Mouse (Mus musculus): Measurements from ENCODE around the gene Olfr641.

Olfr641 gene

DNA sequence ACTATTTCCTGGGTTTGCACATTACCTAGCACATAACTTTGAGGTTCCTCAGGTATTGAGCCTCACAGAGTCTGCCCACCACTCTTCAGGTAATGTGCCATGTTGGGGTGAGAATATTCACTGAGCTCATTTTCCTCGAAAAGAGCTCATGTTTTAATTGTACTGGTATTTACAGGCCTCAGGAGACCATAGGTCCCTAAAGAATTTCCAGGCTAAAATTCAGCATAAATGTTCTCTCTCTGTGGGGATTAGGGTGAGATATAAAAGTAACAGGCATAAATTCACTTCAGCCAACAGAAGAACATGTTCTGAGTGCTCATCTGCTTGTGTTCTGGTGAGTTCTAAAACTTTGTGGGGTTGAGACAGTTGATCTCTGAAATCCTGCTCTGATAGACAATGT lies at the start of gene Olfr641:
Gene Olfr641 (plus strand): TSS at position 301 of the 400 bp plus-strand sequence.
- no peak for DNase-seq

DNA sequence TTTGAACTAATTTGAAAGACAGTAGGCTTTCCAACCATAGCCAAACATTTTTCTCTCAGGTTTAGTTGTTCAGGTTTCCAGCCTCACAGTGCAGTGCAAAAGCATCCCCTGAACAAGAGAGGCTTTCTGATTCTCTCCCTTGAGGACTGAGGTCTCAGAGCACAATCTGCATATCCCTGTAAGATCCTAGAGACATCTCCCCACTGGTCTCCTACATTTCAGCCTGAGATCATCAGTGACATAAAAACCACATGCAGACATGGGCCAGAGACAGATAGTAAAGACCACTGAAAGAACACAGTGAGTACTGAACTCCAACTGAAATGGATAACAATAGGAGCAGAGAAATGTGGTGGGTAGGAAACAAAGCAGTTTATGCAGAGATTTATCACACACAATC lies 36.8 kb upstream of the Olfr641 start, which contains the start of gene Olfr638:
Gene Olfr638 (plus strand): TSS at position 301 of the 400 bp plus-strand sequence.
- DNase-seq = no peak

DNA sequence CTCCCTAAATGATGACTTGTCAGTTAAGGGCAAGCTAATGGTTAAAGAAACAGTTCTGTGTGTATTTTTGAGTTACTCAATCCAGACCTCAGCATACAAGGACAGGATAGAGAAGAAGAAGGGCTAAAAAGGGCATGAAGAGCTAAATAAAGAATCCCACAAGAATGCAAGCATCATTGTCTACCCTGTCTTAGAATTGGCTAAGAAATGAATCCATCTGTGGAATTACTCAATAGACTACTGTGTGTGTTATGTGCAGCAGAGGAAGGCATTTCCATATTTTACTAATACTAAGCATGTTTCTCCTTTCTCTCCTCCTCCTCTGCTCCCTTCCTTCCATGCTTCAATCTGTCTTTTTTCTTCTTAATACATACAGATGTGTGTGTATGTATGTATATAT lies 36.1 kb upstream of the Olfr641 start:
- DNase-seq = no peak

DNA sequence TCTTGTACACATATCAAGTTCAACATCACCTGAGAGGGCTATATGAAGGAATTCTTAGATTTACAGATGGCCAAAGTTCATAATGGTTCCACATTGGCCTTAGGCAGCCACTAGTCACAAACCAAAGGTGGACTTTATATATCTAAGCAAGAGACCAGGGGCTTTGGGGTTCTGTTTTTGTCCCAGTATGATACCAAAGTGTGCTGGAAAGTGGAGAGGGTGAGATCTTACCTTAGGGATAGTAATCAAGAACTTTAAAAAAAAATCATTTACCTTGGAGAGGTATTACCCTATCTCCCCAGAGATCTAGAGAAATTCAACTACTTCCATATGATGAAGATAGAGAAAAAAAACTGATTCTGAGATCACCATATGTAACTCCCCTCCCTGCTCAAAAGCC lies 18.0 kb upstream of the Olfr641 start, which contains the start of gene Olfr639:
Gene Olfr639 (minus strand): TSS at position 101 of the 400 bp plus-strand sequence.
- DNase-seq = no peak

DNA sequence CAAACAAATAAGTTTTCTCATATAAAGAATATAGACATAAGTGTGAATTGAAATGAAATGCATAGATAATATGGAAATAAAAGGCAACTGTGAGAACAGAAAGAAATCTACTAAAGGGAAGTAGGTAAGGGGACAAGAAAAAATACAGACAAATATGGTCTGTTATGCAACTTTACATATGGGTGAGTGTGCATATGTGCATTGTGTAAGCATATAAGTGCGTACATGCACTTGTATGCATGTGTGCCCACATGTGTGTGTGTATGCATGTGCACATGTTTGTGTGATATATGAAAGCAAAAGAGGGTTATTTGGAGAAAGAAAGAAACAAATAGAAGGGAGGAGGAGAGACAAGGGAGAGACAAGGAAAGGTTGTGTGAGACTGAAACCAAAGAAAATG lies 16.3 kb upstream of the Olfr641 start:
- no peak for DNase-seq

DNA sequence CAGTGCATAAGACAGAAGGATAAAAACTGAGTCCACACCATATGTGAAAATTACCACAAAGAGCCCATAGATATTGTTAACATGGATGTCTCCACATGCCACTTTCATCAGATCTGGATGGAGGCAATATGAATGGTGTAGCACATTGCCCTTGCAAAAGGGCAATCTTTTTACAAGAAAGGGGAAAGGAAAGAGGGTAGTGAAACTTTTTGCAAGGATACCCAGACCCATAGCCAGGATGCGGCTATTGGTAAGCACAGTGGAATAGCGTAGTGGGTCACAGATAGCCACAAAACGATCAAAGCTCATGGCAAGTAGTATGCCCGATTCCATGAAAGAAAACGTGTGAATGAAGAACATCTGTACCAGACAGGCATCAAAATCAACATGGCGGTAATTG lies 13.6 kb upstream of the Olfr641 start:
- DNase-seq = no peak

DNA sequence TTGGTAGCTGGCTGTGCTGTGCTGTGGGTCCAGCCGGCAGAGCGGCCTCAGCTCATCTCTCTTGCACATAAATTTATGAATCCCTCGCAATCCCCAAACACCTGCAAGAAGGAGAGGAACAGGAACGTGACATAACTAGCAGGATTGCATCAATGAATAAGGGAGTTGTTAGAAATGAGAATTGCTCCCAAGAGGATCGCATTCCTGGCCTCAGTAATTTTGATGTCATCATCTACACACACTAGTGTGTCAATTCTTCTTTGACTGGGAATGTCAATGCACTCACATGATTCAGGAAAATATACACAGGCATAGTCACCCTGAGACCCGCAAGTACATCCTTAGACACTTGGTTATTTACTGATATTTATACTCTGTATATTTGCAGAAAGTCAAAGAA lies 9.8 kb upstream of the Olfr641 start, which contains the start of gene Olfr640:
Gene Olfr640 (minus strand): TSS at position 101 of the 400 bp plus-strand sequence.
- no peak for DNase-seq

DNA sequence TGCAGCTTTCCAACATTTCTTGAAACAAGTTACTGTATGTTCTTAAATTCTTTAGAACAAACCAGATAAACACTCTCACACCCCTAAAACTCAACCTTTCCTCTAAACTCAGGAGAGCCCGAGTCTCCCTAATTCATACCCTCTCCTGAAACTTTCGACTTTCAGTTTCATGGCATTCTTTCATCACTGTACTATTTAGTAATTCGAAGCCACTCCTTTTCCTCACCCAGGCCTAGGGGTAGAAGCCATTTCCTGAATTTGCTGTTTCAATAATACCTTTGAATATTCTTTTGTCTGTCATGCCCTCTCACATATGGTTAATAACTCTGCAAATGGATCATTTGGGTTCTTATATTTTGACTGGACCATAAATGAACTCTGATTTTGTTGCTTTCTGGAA lies 8.3 kb upstream of the Olfr641 start:
- DNase-seq = no peak

DNA sequence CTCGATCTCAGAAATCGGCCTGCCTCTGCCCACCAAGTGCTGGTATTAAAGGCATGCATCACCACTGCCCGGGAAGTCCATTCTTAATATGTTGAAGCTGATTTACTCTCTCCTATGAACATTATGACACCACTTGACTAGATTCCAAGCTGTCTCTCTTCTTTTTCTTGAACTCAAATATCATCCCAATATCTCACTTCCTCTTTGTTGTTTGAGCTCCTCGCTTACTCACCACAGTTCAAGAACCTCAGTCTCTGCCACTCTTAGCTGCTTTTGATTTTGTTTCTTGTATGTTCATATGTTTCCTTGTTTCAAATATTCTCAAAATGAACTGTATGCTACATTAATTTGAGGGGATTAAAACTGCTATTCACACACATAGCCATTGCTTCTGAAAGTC lies 15.5 kb downstream of the Olfr641 start:
- DNase-seq = no peak

DNA sequence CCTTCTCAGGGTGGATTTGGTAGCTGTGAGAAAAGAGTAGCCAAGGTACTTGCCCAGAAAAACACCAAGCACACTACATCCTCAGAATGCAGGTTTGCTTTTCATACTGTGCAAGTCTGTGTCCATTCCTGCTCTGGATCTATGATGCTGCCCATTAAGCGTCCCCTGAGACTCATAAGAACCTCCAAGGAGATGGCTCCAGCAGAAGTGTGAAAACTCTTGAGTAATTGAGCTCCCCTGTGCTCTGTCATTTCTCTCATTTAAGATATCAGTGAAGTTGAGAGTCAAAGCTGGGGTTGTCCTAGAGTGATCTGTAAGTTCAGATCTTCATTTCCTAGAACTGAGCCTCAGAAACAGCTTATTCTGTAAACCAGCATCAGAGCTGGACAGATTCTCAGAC lies 17.3 kb downstream of the Olfr641 start, which contains the start of gene Olfr642:
Gene Olfr642 (minus strand): TSS at position 101 of the 400 bp plus-strand sequence.
- no peak for DNase-seq

DNA sequence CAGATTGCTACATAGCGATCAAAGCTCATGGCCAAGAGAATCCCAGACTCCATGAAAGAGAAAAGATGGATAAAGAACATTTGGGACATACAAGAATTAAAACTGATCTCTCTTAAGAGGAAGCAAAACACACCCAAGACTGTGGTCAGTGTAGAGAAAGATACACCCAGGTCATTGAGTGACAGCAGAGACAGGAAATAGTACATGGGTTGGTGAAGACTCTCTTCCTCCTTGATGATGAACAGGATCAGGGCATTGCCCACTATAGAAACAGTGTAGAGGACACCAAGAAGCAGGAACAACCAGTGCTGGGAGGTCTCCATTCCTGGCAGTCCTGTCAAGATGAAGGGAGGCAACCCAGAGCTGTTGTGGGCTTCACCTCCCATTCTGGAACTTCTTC lies 24.0 kb downstream of the Olfr641 start:
- DNase-seq = no peak

DNA sequence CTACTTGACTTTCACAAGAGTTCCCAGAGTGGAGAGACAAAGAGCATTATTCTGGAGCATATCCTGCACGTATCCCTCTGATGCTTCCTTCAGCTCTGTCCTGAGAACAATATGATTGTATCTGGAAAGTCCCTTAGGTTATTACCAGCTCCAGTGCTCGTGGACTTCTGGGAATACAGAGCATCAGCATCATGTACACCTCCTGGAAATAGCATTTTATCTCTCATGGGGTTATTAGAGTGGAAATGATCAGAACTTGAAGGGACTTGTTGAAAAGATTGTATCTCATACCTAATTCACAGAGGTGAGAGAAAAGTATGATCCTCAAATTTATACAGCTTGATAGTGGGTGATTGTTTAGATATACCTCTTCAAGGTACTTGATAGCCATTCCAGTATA lies 26.1 kb downstream of the Olfr641 start, which contains the start of gene 4930516K23Rik:
Gene 4930516K23Rik (minus strand): TSS at position 101 of the 400 bp plus-strand sequence.
- DNase-seq = no peak

DNA sequence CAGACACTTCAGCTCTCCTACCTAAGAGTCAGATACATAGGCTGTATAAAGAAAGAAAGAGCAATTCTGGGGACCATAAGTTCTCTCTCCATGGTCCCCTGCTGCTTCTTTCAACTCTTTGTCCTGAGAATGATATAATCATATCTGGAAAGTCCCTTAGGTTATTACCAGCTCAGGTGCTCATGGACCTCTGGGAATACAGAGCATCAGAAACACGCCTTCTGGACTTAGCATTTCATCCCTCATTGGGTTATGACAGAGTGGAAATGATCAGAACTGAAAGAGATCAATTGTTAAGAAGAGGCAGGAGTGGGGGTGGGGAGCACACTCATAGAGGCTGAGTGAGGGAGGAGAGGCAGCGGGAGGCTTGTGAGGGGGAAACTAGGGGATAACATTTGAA lies 36.5 kb downstream of the Olfr641 start, which contains the start of gene Olfr644:
Gene Olfr644 (minus strand): TSS at position 101 of the 400 bp plus-strand sequence.
- DNase-seq = no peak

DNA sequence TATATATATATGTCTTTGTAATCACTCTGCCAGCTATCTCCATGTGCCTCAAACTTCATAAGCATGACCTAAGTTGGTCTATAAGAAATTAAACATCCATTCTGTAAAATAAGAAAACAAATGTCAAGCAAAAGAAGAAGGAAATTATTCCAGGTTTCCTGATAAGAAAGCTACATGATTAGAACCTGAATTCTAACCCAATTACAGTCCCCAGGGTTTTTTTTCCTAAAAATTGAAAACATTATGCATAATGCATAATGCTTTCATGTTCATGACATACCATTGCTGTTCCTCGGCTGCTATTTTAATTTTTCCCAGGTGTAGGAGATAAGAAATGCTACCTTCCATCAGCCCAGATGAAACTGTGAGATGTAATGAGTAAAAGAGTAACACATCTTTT lies 50.1 kb downstream of the Olfr641 start, which contains the start of gene Olfr645:
Gene Olfr645 (minus strand): TSS at position 101 of the 400 bp plus-strand sequence.
- no peak for DNase-seq

All from retina, postnatal 1 day (tissue).